10 mouse cellular contexts compared by ENCODE assay signal in genomic region chr5:75576741-75577140, GRCm38 (mm10). TPM values are rescaled to one million over a fixed set of nuclear protein-coding genes. Genes with fewer than 3 reads are reported as not detected.
A peak's percentile ranks its signal among the peaks of the same experiment; 100 is the strongest.
DNase-seq lines count a peak whose midpoint lies in the region; ATAC-seq lines count a peak whose summit lies in the region.
"Had no signal": no experiment of that assay in that cellular context is flagged by ENCODE, and none has a peak within 500 bp of the region (broad histone marks: within the 10 kb centered on the region; RNA-seq: fewer than 3 reads in every experiment).

No protein-coding gene starts in this region.

- no peak overlapping the region; the same call in 1 of the 2 replicates for H3K9ac ChIP-seq in heart, embryonic 16.5 days (ENCODE audit: low read length)
- H3K9ac ChIP-seq in hindbrain, embryonic 14.5 days = peak overlapping the region; percentile 93
- no peak overlapping the region for H3K9ac ChIP-seq in midbrain, embryonic 12.5 days (replicated peaks)

- H3K4me2 ChIP-seq in heart, embryonic 16.5 days (ENCODE audit: low read depth, low read length) = peak overlapping the region; percentile 97
- H3K4me2 ChIP-seq in hindbrain, embryonic 14.5 days (replicated peaks) = peak overlapping the region; percentile 95
- peak overlapping the region; percentile 99 for H3K4me2 ChIP-seq in midbrain, embryonic 12.5 days (replicated peaks)

- WGBS in heart, embryonic 16.5 days = 48% methylated on average over 6 of the region's 6 CpGs
- WGBS in hindbrain, embryonic 14.5 days = 19% methylated on average over 6 of the region's 6 CpGs
- 20% methylated on average over 6 of the region's 6 CpGs for WGBS in midbrain, embryonic 12.5 days

- DNase-seq in heart, postnatal 14 days = no peak
- peak; percentile 92 for DNase-seq in ZHBTc4 (ENCODE audit: low read depth, low spot score)
- DNase-seq in hindbrain, embryonic 14.5 days (ENCODE audit: low spot score) = no peak
- DNase-seq in adrenal gland, postnatal 36 days = no peak
- no peak for DNase-seq in frontal cortex, postnatal 36 days (ENCODE audit: low spot score in 2 of 2)
- no peak for DNase-seq in gastrocnemius, adult 8-10 months (ENCODE audit: low spot score in 2 of 2)
- DNase-seq: thymus, adult 18-20 months had no signal

- H3K27me3 ChIP-seq in heart, embryonic 16.5 days (ENCODE audit: control insufficient read depth, insufficient read depth, low read length) = peaks cover 12% of the 10 kb centered on the region
- 0 out of 2 replicates have a peak, but pooled peaks cover 3% of the 10 kb centered on the region for H3K27me3 ChIP-seq in hindbrain, embryonic 14.5 days (ENCODE audit: control insufficient read depth, insufficient read depth, low read length)
- peaks cover 45% of the 10 kb centered on the region for H3K27me3 ChIP-seq in midbrain, embryonic 12.5 days

- intact Hi-C loops in heart, postnatal 14 days (cut with DNase I) = loop anchor here (10.0 kb wide), 1 partner anchor 362 kb away; no protein-coding TSS in a partner anchor

- H3K9me3 ChIP-seq in heart, embryonic 16.5 days (replicated peaks; ENCODE audit: control insufficient read depth, low read length) = no peaks in the 10 kb centered on the region
- H3K9me3 ChIP-seq in hindbrain, embryonic 14.5 days (ENCODE audit: control insufficient read depth, low read length) = no peaks in the 10 kb centered on the region
- no peaks in the 10 kb centered on the region for H3K9me3 ChIP-seq in midbrain, embryonic 12.5 days

- H3K4me3 ChIP-seq in heart, embryonic 16.5 days (ENCODE audit: low read length) = peak overlapping the region; percentile 74
- H3K4me3 ChIP-seq in hindbrain, embryonic 14.5 days (replicated peaks; ENCODE audit: low read length) = peak overlapping the region; percentile 88
- peak overlapping the region; percentile 70 for H3K4me3 ChIP-seq in midbrain, embryonic 12.5 days

- H3K4me1 ChIP-seq in heart, embryonic 16.5 days (ENCODE audit: control insufficient read depth, insufficient read depth, low read length) = no peaks in the 10 kb centered on the region
- peaks cover 26% of the 10 kb centered on the region for H3K4me1 ChIP-seq in hindbrain, embryonic 14.5 days (replicated peaks; ENCODE audit: control insufficient read depth, insufficient read depth, low read length)
- peaks cover 17% of the 10 kb centered on the region for H3K4me1 ChIP-seq in midbrain, embryonic 12.5 days

- H3K36me3 ChIP-seq in heart, embryonic 16.5 days (ENCODE audit: control insufficient read depth, insufficient read depth) = no peaks in the 10 kb centered on the region
- no peaks in the 10 kb centered on the region for H3K36me3 ChIP-seq in hindbrain, embryonic 14.5 days (replicated peaks; ENCODE audit: control insufficient read depth, insufficient read depth)
- H3K36me3 ChIP-seq in midbrain, embryonic 12.5 days = no peaks in the 10 kb centered on the region

- no peak for ATAC-seq in heart, embryonic 16.5 days (replicated peaks; ENCODE audit: extremely low read depth, insufficient read depth, low FRiP score)
- no peak for ATAC-seq in hindbrain, embryonic 14.5 days (ENCODE audit: low FRiP score)
- no peak for ATAC-seq in midbrain, embryonic 12.5 days (ENCODE audit: low FRiP score, low read depth)
- ATAC-seq: CD4-positive, CD25-positive, alpha-beta regulatory T cell, adult 4 months had no signal

- H3K27ac ChIP-seq in heart, embryonic 16.5 days (ENCODE audit: low read length) = no peak overlapping the region
- H3K27ac ChIP-seq in hindbrain, embryonic 14.5 days = peak overlapping the region; percentile 88
- no peak overlapping the region for H3K27ac ChIP-seq in midbrain, embryonic 12.5 days (replicated peaks)

RNA-seq across cellular contexts. Expression of gene Kit, which starts 2.0 kb away (rescaled TPM):
- 13.0 TPM in 2 replicates for polyA plus RNA-seq in heart, embryonic 16.5 days (2015; fragmentation: Nextera tagmentation; extraction: Ambion mirVana)
- total RNA-seq in heart, postnatal 14 days (2021) = 1 to 10 TPM; 4.5 to 6.8 TPM
- polyA plus RNA-seq in hindbrain, embryonic 14.5 days (2014; fragmentation: Nextera tagmentation; extraction: Ambion mirVana) = 56.6 and 62.1 TPM in 2 replicates
- polyA plus RNA-seq in midbrain, embryonic 12.5 days (2016; fragmentation: Nextera tagmentation; extraction: Ambion mirVana) = 19.7 and 23.0 TPM in 2 replicates
- 1 to 10 TPM; 3.2 to 6.5 TPM for total RNA-seq in adrenal gland, postnatal 36 days (2021)
- 1 to 10 TPM in 2 of 4 experiments, under 1 TPM in 2; 0.31 to 2.1 (median 1.0) TPM for total RNA-seq in gastrocnemius, adult 8-10 months (2022)
